Mouse (Mus musculus) cerebellum, adult 9-10 months (tissue): ENCODE measurements around the gene Garnl3.
"Not testable (repeated sequence)": the region's sequence is repeated elsewhere in the genome, so short reads cannot be mapped to it uniquely, and the experiment has no call there.

Source experiments
- DNase-seq: peaks from one replicate; pipeline ENCODE4 v3.0.0; 2022

Gene Garnl3

GRCm38 (mm10) chr2:33154751-33155372, 23.4 kb upstream of the Garnl3 start:
- peak; percentile 88 for DNase-seq

GRCm38 (mm10) chr2:33146994-33147393, 15.5 kb upstream of the Garnl3 start:
- no peak for DNase-seq

- DNase-seq = no peak
These were observed 11.8 kb upstream of the Garnl3 start for GRCm38 (mm10) chr2:33143292-33143691.

GRCm38 (mm10) chr2:33138491-33138890, 7.0 kb upstream of the Garnl3 start:
- no peak for DNase-seq

GRCm38 (mm10) chr2:33137731-33138130, 6.3 kb upstream of the Garnl3 start:
- no peak for DNase-seq

- DNase-seq = peak; percentile 83
These were observed 5.8 kb upstream of the Garnl3 start for GRCm38 (mm10) chr2:33137244-33137643.

- DNase-seq = peak; percentile 19
These were observed 4.9 kb upstream of the Garnl3 start for GRCm38 (mm10) chr2:33136366-33136765.

GRCm38 (mm10) chr2:33134766-33135490, 3.5 kb upstream of the Garnl3 start:
- no peak for DNase-seq

- peak; percentile 58 for DNase-seq
These were observed 852 bp upstream of the Garnl3 start for GRCm38 (mm10) chr2:33132306-33132705.

- peak; percentile 98 for DNase-seq
These were observed 649 bp downstream of the Garnl3 start for GRCm38 (mm10) chr2:33130526-33131483.

- DNase-seq = peak; percentile 82
These were observed 1.3 kb downstream of the Garnl3 start for GRCm38 (mm10) chr2:33130141-33130525.

GRCm38 (mm10) chr2:33129696-33130095, 1.8 kb downstream of the Garnl3 start:
- no peak for DNase-seq

GRCm38 (mm10) chr2:33129005-33129404, 2.4 kb downstream of the Garnl3 start:
- peak; percentile 60 for DNase-seq

- DNase-seq = no peak
These were observed 4.2 kb downstream of the Garnl3 start for GRCm38 (mm10) chr2:33127271-33127670.

- no peak for DNase-seq
These were observed 8.6 kb downstream of the Garnl3 start for GRCm38 (mm10) chr2:33122856-33123255.

- peak; percentile 90 for DNase-seq
These were observed 30.9 kb downstream of the Garnl3 start for GRCm38 (mm10) chr2:33100536-33100935.

- DNase-seq = not testable (repeated sequence)
These were observed 34.1 kb downstream of the Garnl3 start for GRCm38 (mm10) chr2:33097326-33097725.

- DNase-seq = no peak
These were observed 36.2 kb downstream of the Garnl3 start for GRCm38 (mm10) chr2:33095221-33095671.

- no peak for DNase-seq
These were observed 40.6 kb downstream of the Garnl3 start for GRCm38 (mm10) chr2:33090620-33091520.

GRCm38 (mm10) chr2:33090033-33090400, 41.4 kb downstream of the Garnl3 start:
- DNase-seq = not testable (repeated sequence)

- peak; percentile 83 for DNase-seq
These were observed 42.0 kb downstream of the Garnl3 start for GRCm38 (mm10) chr2:33089356-33090032.
